Mouse (Mus musculus): ENCODE measurements around the gene Rfx4. TPM values are rescaled to one million over a fixed set of nuclear protein-coding genes. Genes with fewer than 3 reads are reported as not detected.

The Rfx4 gene
- polyA plus RNA-seq (2015; fragmentation: Illumina TruSeq; extraction: RNeasy Lipid Tissue Mini Kit (QIAGEN cat#74804); ENCODE audit: insufficient read depth, low read depth, low replicate concordance) = not detected

GRCm38 (mm10) chr10:84755786-84756203, at the start of gene Rfx4:
Rfx4 (plus strand) TSS chr10:84756062.

GRCm38 (mm10) chr10:84916810-84917730, 161.2 kb downstream of the Rfx4 start, which contains the start of gene Ric8b:
Ric8b (plus strand) TSS chr10:84917616.

Other genes starting within 250 kb of the Rfx4 start
- 6.3 TPM for gene Ckap4, start 222.0 kb upstream of the Rfx4 start, polyA plus RNA-seq (2015; fragmentation: Illumina TruSeq; extraction: RNeasy Lipid Tissue Mini Kit (QIAGEN cat#74804); ENCODE audit: insufficient read depth, low read depth, low replicate concordance)
- 4.7 TPM for gene Tcp11l2, start 179.4 kb upstream of the Rfx4 start, polyA plus RNA-seq (2015; fragmentation: Illumina TruSeq; extraction: RNeasy Lipid Tissue Mini Kit (QIAGEN cat#74804); ENCODE audit: insufficient read depth, low read depth, low replicate concordance)
- 3.7 TPM for gene Polr3b, start 133.8 kb upstream of the Rfx4 start, polyA plus RNA-seq (2015; fragmentation: Illumina TruSeq; extraction: RNeasy Lipid Tissue Mini Kit (QIAGEN cat#74804); ENCODE audit: insufficient read depth, low read depth, low replicate concordance)
- gene Ric8b, start 161.6 kb downstream of the Rfx4 start, polyA plus RNA-seq (2015; fragmentation: Illumina TruSeq; extraction: RNeasy Lipid Tissue Mini Kit (QIAGEN cat#74804); ENCODE audit: insufficient read depth, low read depth, low replicate concordance) = 3.5 TPM

Measured in pancreas, adult 10 weeks (tissue).